29 mouse cellular contexts compared by ENCODE assay signal in the genomic region with DNA sequence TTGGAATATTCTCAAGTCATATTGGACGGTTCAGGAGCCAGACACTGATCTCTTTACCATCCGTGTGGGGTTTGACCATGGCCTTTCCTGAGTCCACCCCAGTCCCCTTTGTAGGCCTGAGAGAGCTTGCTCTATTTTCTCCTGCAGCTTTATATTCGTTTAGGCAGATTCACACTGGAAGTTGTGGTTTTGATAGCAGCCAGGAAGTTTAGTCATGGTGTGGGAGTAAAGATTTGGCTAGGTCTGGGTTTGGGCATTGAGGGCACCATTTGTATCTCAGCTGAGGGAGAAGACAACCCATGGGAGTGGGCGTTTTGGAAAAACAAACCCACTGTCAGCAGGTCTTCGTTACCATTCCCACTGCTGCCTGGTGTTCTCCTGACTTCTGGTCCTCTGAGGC. TPM values are rescaled to one million over a fixed set of nuclear protein-coding genes. Genes with fewer than 3 reads are reported as not detected.
DNase-seq lines count a peak whose midpoint lies in the region; ATAC-seq and TF ChIP-seq lines count a peak whose summit lies in the region.
"Had no signal": no experiment of that assay in that cellular context is flagged by ENCODE, and none has a peak within 500 bp of the region (broad histone marks: within the 10 kb centered on the region; RNA-seq: fewer than 3 reads in every experiment).

No protein-coding gene starts in this region.

- H3K9ac ChIP-seq in hindbrain, embryonic 13.5 days = 0 out of 2 replicates have a peak overlapping the region, but pooled peaks have one; percentile 5
- H3K9ac ChIP-seq in intestine, embryonic 15.5 days = no peak overlapping the region
- H3K9ac ChIP-seq: embryonic facial prominence, embryonic 12.5 days; liver, embryonic 15.5 days; lung, embryonic 15.5 days; midbrain, embryonic 13.5 days; neural tube, embryonic 15.5 days had no signal

- H3K9me3 ChIP-seq in hindbrain, embryonic 13.5 days = no peaks in the 10 kb centered on the region
- H3K9me3 ChIP-seq in hindbrain, embryonic 10.5 days = no peaks in the 10 kb centered on the region
- no peaks in the 10 kb centered on the region for H3K9me3 ChIP-seq in intestine, embryonic 15.5 days
- H3K9me3 ChIP-seq: embryonic facial prominence, embryonic 12.5 days; heart, embryonic 13.5 days; limb, embryonic 13.5 days; liver, embryonic 15.5 days; lung, embryonic 15.5 days; midbrain, embryonic 13.5 days; neural tube, embryonic 15.5 days had no signal

- H3K4me1 ChIP-seq in hindbrain, embryonic 13.5 days (replicated peaks) = no peaks in the 10 kb centered on the region
- no peaks in the 10 kb centered on the region for H3K4me1 ChIP-seq in hindbrain, embryonic 10.5 days (replicated peaks)
- no peaks in the 10 kb centered on the region for H3K4me1 ChIP-seq in intestine, embryonic 15.5 days (replicated peaks)
- H3K4me1 ChIP-seq: embryonic facial prominence, embryonic 12.5 days; limb, embryonic 13.5 days; lung, embryonic 15.5 days; midbrain, embryonic 13.5 days had no signal

- H3K79me2 ChIP-seq in myocyte (ENCODE audit: control insufficient read depth, insufficient read depth) = no peaks in the 10 kb centered on the region

- no peaks in the 10 kb centered on the region for H3K27me3 ChIP-seq in hindbrain, embryonic 13.5 days
- H3K27me3 ChIP-seq in hindbrain, embryonic 10.5 days (ENCODE audit: insufficient read depth, poor library complexity, severe bottlenecking) = no peaks in the 10 kb centered on the region
- no peaks in the 10 kb centered on the region for H3K27me3 ChIP-seq in myocyte (ENCODE audit: control insufficient read depth, insufficient read depth, insufficient read length)
- no peaks in the 10 kb centered on the region for H3K27me3 ChIP-seq in intestine, embryonic 15.5 days (replicated peaks)
- H3K27me3 ChIP-seq: embryonic facial prominence, embryonic 12.5 days; heart, embryonic 13.5 days; limb, embryonic 13.5 days; liver, embryonic 15.5 days; lung, embryonic 15.5 days; midbrain, embryonic 13.5 days; neural tube, embryonic 15.5 days; Patski had no signal

- WGBS in hindbrain, embryonic 13.5 days = 81% methylated on average over 5 of the region's 5 CpGs
- 76% methylated on average over 5 of the region's 5 CpGs for WGBS in hindbrain, embryonic 10.5 days
- WGBS in intestine, embryonic 15.5 days = 74% methylated on average over 5 of the region's 5 CpGs

- no peak overlapping the region for H3K4me3 ChIP-seq in hindbrain, embryonic 13.5 days
- no peak overlapping the region for H3K4me3 ChIP-seq in hindbrain, embryonic 10.5 days
- no peak overlapping the region for H3K4me3 ChIP-seq in myocyte
- no peak overlapping the region for H3K4me3 ChIP-seq in intestine, embryonic 15.5 days (replicated peaks)
- H3K4me3 ChIP-seq: embryonic facial prominence, embryonic 12.5 days; heart, embryonic 13.5 days; limb, embryonic 13.5 days; liver, embryonic 15.5 days; lung, embryonic 15.5 days; midbrain, embryonic 13.5 days; neural tube, embryonic 15.5 days had no signal

- H3K4me2 ChIP-seq in hindbrain, embryonic 13.5 days = no peak overlapping the region
- H3K4me2 ChIP-seq in myocyte (ENCODE audit: low read depth) = peak overlapping the region; percentile 56
- H3K4me2 ChIP-seq in intestine, embryonic 15.5 days (replicated peaks) = no peak overlapping the region
- H3K4me2 ChIP-seq: embryonic facial prominence, embryonic 12.5 days; limb, embryonic 13.5 days; liver, embryonic 15.5 days; lung, embryonic 15.5 days; midbrain, embryonic 13.5 days; neural tube, embryonic 15.5 days had no signal

- no peak for DNase-seq in hindbrain, embryonic 10.5 days (ENCODE audit: low spot score)
- DNase-seq in 3T3-L1 (ENCODE audit: low read depth, low spot score) = peak; percentile 81
- DNase-seq in NIH3T3 (ENCODE audit: low read depth) = peak; percentile 43
- DNase-seq in heart, postnatal 4 days = no peak
- DNase-seq: adrenal gland, postnatal 10 days; cerebellum, adult 11 months; cerebellum, adult 9-10 months; embryo, embryonic 11 days; heart, postnatal 10 days; kidney, adult 8-10 months; lung, postnatal 36 days; right cerebral cortex, postnatal 25 days; spleen, adult 18-20 months; thymus, postnatal 14 days had no signal

- TF ChIP-seq POLR2A in myocyte (IDR thresholded peaks at IDR 0.05; ENCODE audit: insufficient read length, low read depth) = no peak

- no peak overlapping the region for H3K27ac ChIP-seq in hindbrain, embryonic 13.5 days
- no peak overlapping the region for H3K27ac ChIP-seq in hindbrain, embryonic 10.5 days
- no peak overlapping the region for H3K27ac ChIP-seq in intestine, embryonic 15.5 days
- H3K27ac ChIP-seq: embryonic facial prominence, embryonic 12.5 days; heart, embryonic 13.5 days; hindbrain, postnatal 0 days; kidney, postnatal 0 days; limb, embryonic 13.5 days; liver, embryonic 15.5 days; lung, embryonic 15.5 days; midbrain, embryonic 13.5 days; neural tube, embryonic 15.5 days had no signal

- ATAC-seq in hindbrain, embryonic 13.5 days (ENCODE audit: low FRiP score) = no peak
- no peak for ATAC-seq in intestine, embryonic 15.5 days
- ATAC-seq: forebrain, embryonic 16.5 days; hindbrain, postnatal 0 days; intestine, embryonic 16.5 days; midbrain, embryonic 13.5 days; Patski had no signal

- no peak overlapping the region for H3ac ChIP-seq in myocyte (ENCODE audit: control insufficient read depth, insufficient read length)

- peaks cover 37% of the 10 kb centered on the region for H3K36me3 ChIP-seq in hindbrain, embryonic 13.5 days
- peaks cover 65% of the 10 kb centered on the region for H3K36me3 ChIP-seq in hindbrain, embryonic 10.5 days
- H3K36me3 ChIP-seq in myocyte (ENCODE audit: control insufficient read depth, insufficient read depth) = peaks cover 14% of the 10 kb centered on the region
- H3K36me3 ChIP-seq in intestine, embryonic 15.5 days = peaks cover 26% of the 10 kb centered on the region; the same call in 1 of the 2 replicates
- H3K36me3 ChIP-seq: neural tube, embryonic 15.5 days had no signal

TF ChIP-seq in myocyte, 11 proteins besides CTCF, POLR2A, EP300 and RAD21:
- TF ChIP-seq USF1 (IDR thresholded peaks at IDR 0.05; ENCODE audit: low read depth) (no peak), MYOG (IDR thresholded peaks at IDR 0.05; ENCODE audit: control insufficient read depth in 1 of 3, insufficient read depth in 1 of 3, insufficient read length in 2 of 3, low read depth in 2 of 3) (no peak), TCF12 (IDR thresholded peaks at IDR 0.05; ENCODE audit: insufficient read depth, poor library complexity, severe bottlenecking) (no peak), TCF3 (IDR thresholded peaks at IDR 0.05; ENCODE audit: insufficient read length, low read depth) (no peak)

RNA-seq across cellular contexts. Expression of gene Slc35b1, which starts 4.9 kb away (rescaled TPM):
- polyA plus RNA-seq in hindbrain, embryonic 13.5 days (2015; fragmentation: Nextera tagmentation; extraction: Ambion mirVana) = 133 and 135 TPM in 2 replicates
- 119 TPM in 2 replicates for polyA plus RNA-seq in hindbrain, embryonic 10.5 days (2016; fragmentation: Nextera tagmentation; extraction: Ambion mirVana)
- 66.7 TPM for polyA plus RNA-seq in myocyte (2012; fragmentation: generic; extraction: Trizol)
- polyA plus RNA-seq in intestine, embryonic 15.5 days (2015; fragmentation: Nextera tagmentation; extraction: Ambion mirVana) = 103 and 108 TPM in 2 replicates
- total RNA-seq in heart, postnatal 4 days (2021) = 10 to 100 TPM; 57.1 to 60.5 TPM

RNA-seq across cellular contexts. Expression of gene Spop, which starts 34.3 kb away (rescaled TPM):
- 221 and 226 TPM in 2 replicates for polyA plus RNA-seq in hindbrain, embryonic 13.5 days (2015; fragmentation: Nextera tagmentation; extraction: Ambion mirVana)
- polyA plus RNA-seq in hindbrain, embryonic 10.5 days (2016; fragmentation: Nextera tagmentation; extraction: Ambion mirVana) = 143 and 167 TPM in 2 replicates
- 54.8 TPM for polyA plus RNA-seq in myocyte (2012; fragmentation: generic; extraction: Trizol)
- 127 and 130 TPM in 2 replicates for polyA plus RNA-seq in intestine, embryonic 15.5 days (2015; fragmentation: Nextera tagmentation; extraction: Ambion mirVana)
- total RNA-seq in heart, postnatal 4 days (2021) = 100 to 1,000 TPM; 111 to 133 TPM

RNA-seq across cellular contexts. Expression of gene Fam117a, which starts 42.7 kb away (rescaled TPM):
- 3.5 TPM in 2 replicates for polyA plus RNA-seq in hindbrain, embryonic 13.5 days (2015; fragmentation: Nextera tagmentation; extraction: Ambion mirVana)
- polyA plus RNA-seq in hindbrain, embryonic 10.5 days (2016; fragmentation: Nextera tagmentation; extraction: Ambion mirVana) = 10.8 and 11.0 TPM in 2 replicates
- polyA plus RNA-seq in myocyte (2012; fragmentation: generic; extraction: Trizol) = 9.7 TPM
- 9.6 and 10.7 TPM in 2 replicates for polyA plus RNA-seq in intestine, embryonic 15.5 days (2015; fragmentation: Nextera tagmentation; extraction: Ambion mirVana)
- 10 to 100 TPM in 1 of 2 experiments, 1 to 10 TPM in 1; 8.4 to 11.5 TPM for total RNA-seq in heart, postnatal 4 days (2021)

Comparison
In these comparisons a context has a peak if more than half of its experiments do, and no peak if none do; other contexts are left out.
1. DNase-seq: peak in 3T3-L1 (single experiment) and NIH3T3 (single experiment); none in hindbrain, embryonic 10.5 days (single experiment) and heart, postnatal 4 days (single experiment).